Mouse (Mus musculus): ENCODE results near the gene Gm5965.

DNA sequence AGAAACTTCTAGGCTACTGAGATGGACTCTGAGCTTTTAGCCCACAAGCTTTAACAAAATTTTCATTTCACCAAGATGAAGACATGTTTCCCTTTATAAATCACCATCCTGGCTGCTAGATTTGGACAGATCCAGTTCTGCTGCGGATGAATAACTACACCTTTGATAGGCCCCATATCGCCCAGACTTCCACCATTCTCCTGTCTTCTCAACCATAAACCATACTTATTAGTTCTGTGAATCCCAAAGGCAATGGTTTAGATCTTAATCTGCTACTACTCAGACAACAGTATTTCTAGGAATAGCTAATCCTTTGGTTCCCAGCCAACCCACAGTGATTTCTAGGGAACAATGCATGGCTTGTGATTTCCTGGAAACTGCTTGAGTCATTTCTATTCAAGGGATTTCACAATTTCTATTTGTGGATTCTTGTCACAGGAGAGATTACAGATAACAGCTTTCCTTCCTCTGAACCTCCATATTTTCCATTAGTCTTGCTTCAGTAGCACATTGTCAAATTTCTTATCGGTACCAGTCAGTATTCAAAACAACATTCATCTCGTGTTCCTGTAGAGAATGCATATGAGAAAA lies 32.9 kb upstream of the Gm5965 start:
- TF ChIP-seq CTCF (IDR thresholded peaks at IDR 0.05; ENCODE audit: borderline replicate concordance, insufficient read depth, low read length) (no peak), POLR2A (IDR thresholded peaks at IDR 0.05; ENCODE audit: low read depth, low read length) (no peak)
